Mouse (Mus musculus) stomach, postnatal 0 days (tissue): ENCODE measurements around the gene Akap13.

Experiments
- CTCF ChIP-seq: IDR thresholded peaks from 2 replicates; pipeline ENCODE4 v1.5.1; 2016; ENCODE audit warnings: antibody characterized with exemption, low read depth, mild to moderate bottlenecking, moderate library complexity
- EP300 ChIP-seq: optimal IDR thresholded peaks from 2 replicates; pipeline ENCODE3; 2016; ENCODE audit warnings: antibody characterized with exemption

GRCm38 (mm10) chr7:75648961-75649360 lies 193.6 kb downstream of the Akap13 start:
- no peak for TF ChIP-seq CTCF
- no peak for TF ChIP-seq EP300
